Mouse (Mus musculus) myocyte (in vitro differentiated cells): Measurements from ENCODE around the gene Ogfrl1.

Source experiments
- CEBPB ChIP-seq: IDR thresholded peaks from 2 replicates; pipeline ENCODE4 v1.6.1; 2011; ENCODE audit warnings: mild to moderate bottlenecking, moderate library complexity; ENCODE audit not compliant: poor library complexity, insufficient read depth, severe bottlenecking
- E2F4 ChIP-seq: IDR thresholded peaks from one replicate; pipeline ENCODE4 v1.6.1; 2011; ENCODE audit warnings: mild to moderate bottlenecking, control low read depth, moderate library complexity; ENCODE audit not compliant: insufficient read depth
- MAX ChIP-seq: IDR thresholded peaks from one replicate; pipeline ENCODE4 v1.6.1; 2011; ENCODE audit warnings: low read depth, mild to moderate bottlenecking, control low read depth
- MYOD1 ChIP-seq, 3 experiments: IDR thresholded peaks; one replicate each; pipeline ENCODE4 v1.6.1; 2011; ENCODE audit warnings: control low read depth in 2 of 3, low read depth in 2 of 3, mild to moderate bottlenecking in 2 of 3, moderate library complexity in 1 of 3; ENCODE audit not compliant: insufficient read length in 2 of 3, control insufficient read depth in 1 of 3
- MYOG ChIP-seq, 3 experiments: IDR thresholded peaks; one replicate each; pipeline ENCODE4 v1.6.1; 2011; ENCODE audit warnings: control low read depth in 2 of 3, low read depth in 2 of 3, mild to moderate bottlenecking in 2 of 3; ENCODE audit not compliant: insufficient read length in 2 of 3, control insufficient read depth in 1 of 3, insufficient read depth in 1 of 3
- POLR2A ChIP-seq: IDR thresholded peaks from one replicate; pipeline ENCODE4 v1.6.1; 2011; ENCODE audit warnings: low read depth, mild to moderate bottlenecking, control low read depth, moderate library complexity; ENCODE audit not compliant: insufficient read length
- POLR2AphosphoS2 ChIP-seq: IDR thresholded peaks from one replicate; pipeline ENCODE4 v1.6.1; 2011; ENCODE audit warnings: low read depth, control low read depth; ENCODE audit not compliant: insufficient read length
- SRF ChIP-seq: IDR thresholded peaks from one replicate; pipeline ENCODE4 v1.6.1; 2011; ENCODE audit warnings: low read depth; ENCODE audit not compliant: control insufficient read depth, insufficient read length
- TCF12 ChIP-seq: IDR thresholded peaks from one replicate; pipeline ENCODE4 v1.6.1; 2011; ENCODE audit warnings: mild to moderate bottlenecking, control low read depth; ENCODE audit not compliant: poor library complexity, insufficient read depth, severe bottlenecking
- TCF3 ChIP-seq: IDR thresholded peaks from one replicate; pipeline ENCODE4 v1.6.1; 2011; ENCODE audit warnings: low read depth, control low read depth; ENCODE audit not compliant: insufficient read length
- USF1 ChIP-seq: IDR thresholded peaks from one replicate; pipeline ENCODE4 v1.6.1; 2011; ENCODE audit warnings: low read depth, mild to moderate bottlenecking, control low read depth, moderate library complexity

GRCm38 (mm10) chr1:23402401-23402800 lies 4.8 kb upstream of the Ogfrl1 start:
- TF ChIP-seq POLR2A (no peak), MAX (no peak), TCF12 (no peak), TCF3 (no peak), USF1 (no peak), MYOD1 (IDR thresholded peaks at IDR 0.05; ENCODE audit: control insufficient read depth in 1 of 3, insufficient read length in 2 of 3, low read depth in 2 of 3) (no peak), POLR2AphosphoS2 (no peak), MYOG (IDR thresholded peaks at IDR 0.05; ENCODE audit: control insufficient read depth in 1 of 3, insufficient read depth in 1 of 3, insufficient read length in 2 of 3, low read depth in 2 of 3) (no peak), SRF (no peak), CEBPB (no peak), E2F4 (no peak)
